Mouse (Mus musculus) small intestine, adult 2 months (tissue): ENCODE measurements around the gene Gm10563. TPM values are rescaled to one million over a fixed set of nuclear protein-coding genes. Genes with fewer than 3 reads are reported as not detected.

Experiments used
- H3K27ac ChIP-seq: fragments of 200-500 bp; 2 replicates; pipeline ENCODE4 v1.5.1; 2012; ENCODE audit warnings: low read depth, low read length, control low read depth, inconsistent platforms; ENCODE audit not compliant: insufficient read depth
- H3K27me3 ChIP-seq: fragments of 200-500 bp; 2 replicates; pipeline ENCODE4 v1.6.1; 2012; ENCODE audit warnings: mild to moderate bottlenecking, moderate library complexity, low read length, inconsistent platforms; ENCODE audit not compliant: control insufficient read depth, insufficient read depth
- H3K36me3 ChIP-seq: fragments of 200-500 bp; 2 replicates; pipeline ENCODE4 v1.6.1; 2012; ENCODE audit warnings: mild to moderate bottlenecking, low read length, control low read depth, inconsistent platforms; ENCODE audit not compliant: control insufficient read depth, insufficient read depth
- H3K4me1 ChIP-seq: fragments of 200-500 bp; 2 replicates; pipeline ENCODE4 v1.6.1; 2012; ENCODE audit warnings: low read length, inconsistent platforms, mixed read lengths; ENCODE audit not compliant: control insufficient read depth, insufficient read depth, insufficient read length
- H3K4me3 ChIP-seq: fragments of 200-500 bp; 2 replicates; pipeline ENCODE4 v1.5.1; 2012; ENCODE audit warnings: low read depth, mild to moderate bottlenecking, control low read depth, inconsistent platforms, low read length, moderate library complexity
- CTCF ChIP-seq: fragments of 200-500 bp; IDR thresholded peaks from 2 replicates; pipeline ENCODE4 v1.5.1; 2012; ENCODE audit warnings: low read depth, mild to moderate bottlenecking, control low read depth, inconsistent platforms, low read length, moderate library complexity, mixed read lengths; ENCODE audit not compliant: insufficient replicate concordance, insufficient read length; ENCODE audit errors: extremely low read depth
- POLR2A ChIP-seq: fragments of 200-500 bp; IDR thresholded peaks from 2 replicates; pipeline ENCODE4 v1.6.1; 2012; ENCODE audit warnings: low read depth, mild to moderate bottlenecking, control low read depth, inconsistent platforms, low read length, moderate library complexity
- WGBS: fragments of 180-500 bp; shearing (Covaris S2); methylation state at CpG from one replicate; pipeline ENCODE4 v1.1.7; 2018; 5-methylcytosine and 5-hydroxymethylcytosine counted together
- polyA plus RNA-seq: library from polyadenylated mRNA; depleted of rRNA; stranded (reverse); fragments of >200 nt; gene quantifications from 2 replicates; pipeline ENCODE4 v1.2.3, GENCODE M21; 2012; rRNA removed

Gm10563 gene
- polyA plus RNA-seq, 1 experiment = not detected

DNA sequence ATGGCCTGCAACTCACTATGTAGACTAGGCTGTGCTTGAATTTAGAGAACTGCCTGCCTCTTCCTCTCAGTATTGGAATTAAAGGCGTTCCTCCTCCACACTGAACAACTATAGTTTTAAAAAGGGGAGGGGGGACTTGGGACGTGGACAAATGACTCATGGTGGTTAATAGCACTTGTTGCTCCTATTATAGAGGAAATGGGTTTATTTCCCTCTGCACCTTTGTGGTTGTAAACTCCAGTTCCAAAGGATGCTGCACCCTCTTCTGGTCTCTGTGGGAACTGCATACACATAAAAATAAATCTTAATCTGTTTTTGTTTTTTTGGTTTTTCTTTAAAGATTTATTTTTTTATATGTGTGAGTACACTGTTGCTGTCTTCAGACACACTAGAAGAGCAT lies 77.0 kb downstream of the Gm10563 start:
- H3K4me1 ChIP-seq = peaks cover 27% of the 10 kb centered on the region; the same call in 1 of the 2 replicates
- TF ChIP-seq CTCF = no peak
- no peak for TF ChIP-seq POLR2A
- H3K27me3 ChIP-seq = no peaks in the 10 kb centered on the region
- peak overlapping the region; percentile 45; the same call in 1 of the 2 replicates for H3K27ac ChIP-seq
- WGBS = 5% methylated on average over 2 of the region's 2 CpGs
- no peak overlapping the region for H3K4me3 ChIP-seq
- no peaks in the 10 kb centered on the region for H3K36me3 ChIP-seq

DNA sequence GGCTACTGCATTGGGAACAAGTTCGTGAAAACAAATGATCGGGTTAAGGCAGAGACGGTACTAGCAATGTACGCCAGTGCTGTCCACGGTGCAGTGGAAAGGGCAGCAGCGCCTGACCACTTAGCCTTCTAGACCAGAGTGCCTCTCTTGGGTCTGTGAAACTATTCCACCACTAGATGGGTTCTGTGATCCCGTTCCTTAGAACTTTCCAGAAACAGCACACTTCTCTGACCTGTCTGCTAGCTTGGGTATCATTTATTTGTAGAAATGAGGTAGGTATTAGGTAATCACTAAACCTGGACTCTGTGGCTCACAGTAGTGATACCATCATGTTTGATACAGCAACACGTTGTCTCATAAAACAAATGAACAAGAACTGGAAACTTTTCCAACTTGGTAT lies 78.7 kb downstream of the Gm10563 start:
- no peaks in the 10 kb centered on the region for H3K36me3 ChIP-seq
- H3K27ac ChIP-seq = no peak overlapping the region
- H3K4me3 ChIP-seq = no peak overlapping the region
- H3K27me3 ChIP-seq = no peaks in the 10 kb centered on the region
- TF ChIP-seq POLR2A (no peak), CTCF (no peak)
- peaks cover 26% of the 10 kb centered on the region; the same call in 1 of the 2 replicates for H3K4me1 ChIP-seq
- 65% methylated on average over 8 of the region's 8 CpGs for WGBS

Other genes with a start within 250 kb of the Gm10563 start
- gene Gabrd, start 247.3 kb downstream of the Gm10563 start, polyA plus RNA-seq = 0.55 and 1.3 TPM in 2 replicates
- 0.11 and 1.4 TPM in 2 replicates for gene Cfap74, start 236.2 kb downstream of the Gm10563 start, polyA plus RNA-seq
- gene Tmem52, start 176.3 kb downstream of the Gm10563 start, polyA plus RNA-seq = 0.69 and 2.1 TPM in 2 replicates
- 690 and 1,603 TPM in 2 replicates for gene Gnb1, start 154.0 kb downstream of the Gm10563 start, polyA plus RNA-seq
- 76.8 and 135 TPM in 2 replicates for gene Nadk, start 83.0 kb downstream of the Gm10563 start, polyA plus RNA-seq
- 14.2 and 20.1 TPM in 2 replicates for gene Slc35e2, start 44.0 kb downstream of the Gm10563 start, polyA plus RNA-seq
- gene Cdk11b, start 20.6 kb downstream of the Gm10563 start, polyA plus RNA-seq = 24.6 and 51.4 TPM in 2 replicates
- 32.6 and 55.1 TPM in 2 replicates for gene Mmp23, start 8.0 kb upstream of the Gm10563 start, polyA plus RNA-seq
- gene Mib2, start 23.8 kb upstream of the Gm10563 start, polyA plus RNA-seq = 46.3 and 85.4 TPM in 2 replicates
- gene Fndc10, start 48.9 kb upstream of the Gm10563 start, polyA plus RNA-seq = 12.5 and 24.0 TPM in 2 replicates
- gene Ssu72, start 59.4 kb upstream of the Gm10563 start, polyA plus RNA-seq = 87.2 and 140 TPM in 2 replicates
- 0.53 and 0.80 TPM in 2 replicates for gene Tmem240, start 89.4 kb upstream of the Gm10563 start, polyA plus RNA-seq
- 57.3 and 65.5 TPM in 2 replicates for gene Atad3a, start 115.7 kb upstream of the Gm10563 start, polyA plus RNA-seq
- 18.5 and 125 TPM in 2 replicates for gene Vwa1, start 129.3 kb upstream of the Gm10563 start, polyA plus RNA-seq
- gene Tmem88b, start 140.5 kb upstream of the Gm10563 start, polyA plus RNA-seq = 0.63 and 2.6 TPM in 2 replicates
- not detected in 2 replicates for gene Ankrd65, start 145.0 kb upstream of the Gm10563 start, polyA plus RNA-seq
- 34.5 and 36.4 TPM in 2 replicates for gene Mrpl20, start 157.5 kb upstream of the Gm10563 start, polyA plus RNA-seq
- gene Ccnl2, start 167.1 kb upstream of the Gm10563 start, polyA plus RNA-seq = 20.5 and 31.3 TPM in 2 replicates
- gene Aurkaip1, start 185.9 kb upstream of the Gm10563 start, polyA plus RNA-seq = 113 and 159 TPM in 2 replicates
- gene Mxra8, start 194.3 kb upstream of the Gm10563 start, polyA plus RNA-seq = 67.9 and 98.1 TPM in 2 replicates
- gene Dvl1, start 202.0 kb upstream of the Gm10563 start, polyA plus RNA-seq = 111 and 153 TPM in 2 replicates
- 1.0 and 1.8 TPM in 2 replicates for gene Tas1r3, start 218.0 kb upstream of the Gm10563 start, polyA plus RNA-seq
- gene Cptp, start 224.0 kb upstream of the Gm10563 start, polyA plus RNA-seq = 65.7 and 69.1 TPM in 2 replicates
- 15.0 and 26.0 TPM in 2 replicates for gene Ints11, start 224.1 kb upstream of the Gm10563 start, polyA plus RNA-seq
- 25.2 and 30.8 TPM in 2 replicates for gene Pusl1, start 246.4 kb upstream of the Gm10563 start, polyA plus RNA-seq
- gene Acap3, start 246.4 kb upstream of the Gm10563 start, polyA plus RNA-seq = 11.1 and 15.9 TPM in 2 replicates